Mouse (Mus musculus) forebrain, embryonic 11.5 days (tissue): ENCODE data around the gene Ptges3. TPM values are rescaled to one million over a fixed set of nuclear protein-coding genes. Genes with fewer than 3 reads are reported as not detected.

Source experiments
- ATAC-seq: fragments of 200-750 bp; cut with Nextera tagmentation; replicated peaks from 2 replicates; pipeline ENCODE4 v1.8.0; 2017; ENCODE audit warnings: moderate TSS enrichment; ENCODE audit not compliant: low FRiP score
- DNase-seq: peaks from one replicate; pipeline ENCODE4 v3.0.0-alpha.2; 2017; ENCODE audit warnings: low spot score
- H3K27ac ChIP-seq: fragments of 300-500 bp; sonication (generic); 2 replicates; pipeline ENCODE4 v1.5.1; 2014; ENCODE audit warnings: low read depth, low read length
- H3K27me3 ChIP-seq: fragments of 300-500 bp; sonication (generic); 2 replicates; pipeline ENCODE4 v1.6.1; 2014; ENCODE audit warnings: mild to moderate bottlenecking, low read length, mixed read lengths; ENCODE audit not compliant: control insufficient read depth, insufficient read depth
- H3K36me3 ChIP-seq: fragments of 300-500 bp; sonication (generic); 2 replicates; pipeline ENCODE4 v1.6.1; 2014; ENCODE audit warnings: mild to moderate bottlenecking, low read length, moderate library complexity, mixed read lengths; ENCODE audit not compliant: control insufficient read depth, insufficient read depth
- H3K4me1 ChIP-seq: fragments of 300-500 bp; sonication (generic); replicated peaks from 2 replicates; pipeline ENCODE4 v1.6.1; 2014; ENCODE audit warnings: low read length, mixed read lengths; ENCODE audit not compliant: control insufficient read depth, insufficient read depth
- H3K4me2 ChIP-seq: fragments of 300-500 bp; sonication (generic); 2 replicates; pipeline ENCODE4 v1.6.1; 2014; ENCODE audit warnings: low read depth, mild to moderate bottlenecking, low read length, moderate library complexity, mixed read lengths; ENCODE audit not compliant: severe bottlenecking
- H3K4me3 ChIP-seq: fragments of 300-500 bp; sonication (generic); 2 replicates; pipeline ENCODE4 v1.5.1; 2014; ENCODE audit warnings: low read depth, low read length
- H3K9ac ChIP-seq: fragments of 300-500 bp; sonication (generic); 2 replicates; pipeline ENCODE4 v1.6.1; 2014; ENCODE audit warnings: low read length
- H3K9me3 ChIP-seq: fragments of 300-500 bp; sonication (generic); 2 replicates; pipeline ENCODE4 v1.6.1; 2016; ENCODE audit warnings: low read length, mixed read lengths; ENCODE audit not compliant: control insufficient read depth
- WGBS: fragments of 180-500 bp; shearing (Covaris S2); extraction: QIAGEN DNeasy Blood & Tissue Kit; methylation state at CpG from one replicate; pipeline ENCODE4 v1.1.7; 2014; 5-methylcytosine and 5-hydroxymethylcytosine counted together
- polyA plus RNA-seq: library from polyadenylated mRNA; unstranded; fragments of >200 nt; fragmentation: Nextera tagmentation; extraction: Ambion mirVana; gene quantifications from 2 replicates; pipeline ENCODE4 v1.2.1, GENCODE M21; 2014

The Ptges3 gene
- polyA plus RNA-seq, 1 experiment from 2014 or later = 692 TPM

GRCm38 (mm10) chr10:128091564-128092505 is 33.1 kb downstream of the Ptges3 start, which contains the start of gene Baz2a:
TSS of gene Baz2a (plus strand) at chr10:128091577.
- peak within 1 kb of the TSS; percentile 58 for H3K4me2 ChIP-seq
- ATAC-seq (0 out of 2 replicates have a peak, but pooled peaks have one; percentile 0), DNase-seq (peak; percentile 65)
- WGBS = 2% methylated on average over 20 of the region's 20 CpGs
- peaks cover 15% of the 10 kb centered on the region; the same call in 1 of the 2 replicates for H3K36me3 ChIP-seq
- H3K9me3 ChIP-seq = no peaks in the 10 kb centered on the region
- H3K27ac ChIP-seq = peak within 1 kb of the TSS; percentile 91
- H3K4me1 ChIP-seq = peaks cover 32% of the 10 kb centered on the region
- H3K9ac ChIP-seq = peak within 1 kb of the TSS; percentile 78
- peak within 1 kb of the TSS; percentile 79 for H3K4me3 ChIP-seq
- no peaks in the 10 kb centered on the region for H3K27me3 ChIP-seq

- H3K4me1 ChIP-seq = peaks cover 32% of the 10 kb centered on the region
- H3K9ac ChIP-seq = peak overlapping the region; percentile 78
- no peaks in the 10 kb centered on the region for H3K9me3 ChIP-seq
- ATAC-seq (peak; percentile 49), DNase-seq (peak; percentile 92)
- WGBS = under 1% methylated on average over 73 of the region's 88 CpGs
- peaks cover 15% of the 10 kb centered on the region; the same call in 1 of the 2 replicates for H3K36me3 ChIP-seq
- peak overlapping the region; percentile 58 for H3K4me2 ChIP-seq
- H3K4me3 ChIP-seq = peak overlapping the region; percentile 79
- peak overlapping the region; percentile 91 for H3K27ac ChIP-seq
- no peaks in the 10 kb centered on the region for H3K27me3 ChIP-seq
These were observed 34.0 kb downstream of the Ptges3 start for GRCm38 (mm10) chr10:128092506-128093495.

- WGBS = 27% methylated on average over 13 of the region's 13 CpGs
- peaks cover 8% of the 10 kb centered on the region; the same call in 1 of the 2 replicates for H3K36me3 ChIP-seq
- ATAC-seq = no peak
- peaks cover 36% of the 10 kb centered on the region for H3K4me1 ChIP-seq
- H3K27me3 ChIP-seq = no peaks in the 10 kb centered on the region
- peak overlapping the region; percentile 79 for H3K4me3 ChIP-seq
- H3K27ac ChIP-seq = peak overlapping the region; percentile 91
- peak overlapping the region; percentile 58 for H3K4me2 ChIP-seq
- H3K9ac ChIP-seq = no peak overlapping the region
- DNase-seq = no peak
- H3K9me3 ChIP-seq = no peaks in the 10 kb centered on the region
These were observed 34.9 kb downstream of the Ptges3 start for GRCm38 (mm10) chr10:128093496-128094294.

GRCm38 (mm10) chr10:128094340-128094968 is 35.7 kb downstream of the Ptges3 start:
- peak; percentile 90 for DNase-seq
- Histone ChIP-seq H3K27me3 (no peaks in the 10 kb centered on the region), H3K9me3 (no peaks in the 10 kb centered on the region), H3K4me2 (peak overlapping the region; percentile 58), H3K27ac (0 out of 2 replicates have a peak overlapping the region, but pooled peaks have one; percentile 1), H3K36me3 (peaks cover under 1% of the 10 kb centered on the region; the same call in 1 of the 2 replicates), H3K9ac (no peak overlapping the region), H3K4me3 (peak overlapping the region; percentile 11; the same call in 1 of the 2 replicates), H3K4me1 (peaks cover 37% of the 10 kb centered on the region)
- WGBS = 11% methylated on average over 19 of the region's 19 CpGs
- ATAC-seq = peak; percentile 61

- ATAC-seq (no peak), DNase-seq (no peak)
- H3K27me3 ChIP-seq = no peaks in the 10 kb centered on the region
- no peak overlapping the region for H3K27ac ChIP-seq
- H3K4me2 ChIP-seq = peak overlapping the region; percentile 58; the same call in 1 of the 2 replicates
- no peaks in the 10 kb centered on the region for H3K9me3 ChIP-seq
- H3K36me3 ChIP-seq = no peaks in the 10 kb centered on the region
- H3K4me1 ChIP-seq = peaks cover 37% of the 10 kb centered on the region
- WGBS = 19% methylated on average over 9 of the region's 9 CpGs
- no peak overlapping the region for H3K4me3 ChIP-seq
- H3K9ac ChIP-seq = no peak overlapping the region
These were observed 36.4 kb downstream of the Ptges3 start for GRCm38 (mm10) chr10:128095003-128095636.

- no peak for ATAC-seq
- no peak for DNase-seq
- Histone ChIP-seq H3K27me3 (no peaks in the 10 kb centered on the region), H3K27ac (no peak overlapping the region), H3K36me3 (no peaks in the 10 kb centered on the region), H3K4me1 (peaks cover 32% of the 10 kb centered on the region), H3K9me3 (no peaks in the 10 kb centered on the region), H3K4me3 (peak overlapping the region; percentile 99), H3K9ac (peak overlapping the region; percentile 84; the same call in 1 of the 2 replicates), H3K4me2 (0 out of 2 replicates have a peak overlapping the region, but pooled peaks have one; percentile 21)
- WGBS = 25% methylated on average over 4 of the region's 4 CpGs
These were observed 37.5 kb downstream of the Ptges3 start for GRCm38 (mm10) chr10:128096313-128096692.
